Mouse (Mus musculus) hindlimb bud, embryonic 11.5 days (tissue): ENCODE measurements at regions not wholly inside any gene's neighbourhood (a gene's known extent, or its start where the extent isn't known, plus 50 kb on each side); places are given as distances from the start of the nearest gene placed in this dataset.
"Not testable (repeated sequence)": the region's sequence is repeated elsewhere in the genome, so short reads cannot be mapped to it uniquely, and the experiment has no call there.

Source experiments
- DNase-seq: peaks from one replicate; pipeline ENCODE4 v3.0.0-alpha.2; 2012; ENCODE audit warnings: low read depth, low spot score; ENCODE audit errors: extremely low spot score

DNA sequence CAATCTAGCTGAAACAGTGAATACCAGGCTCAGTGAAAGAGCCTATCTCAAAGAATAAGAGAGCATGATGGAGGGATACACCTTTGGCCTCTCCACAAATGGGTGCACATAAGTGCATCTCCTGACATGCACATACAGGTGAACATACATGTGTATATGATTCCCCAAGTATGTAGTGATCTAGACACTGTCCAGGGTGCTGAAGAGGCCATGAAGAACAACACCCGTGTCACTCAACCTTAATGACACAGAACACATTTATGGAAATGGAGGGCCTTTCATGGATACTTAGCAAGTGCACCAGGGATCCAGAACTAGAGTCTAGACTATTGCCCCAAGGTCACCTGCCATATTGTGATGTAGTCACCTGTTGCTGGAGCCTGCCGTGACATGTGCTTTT, 56.9 kb downstream of the Spata19 start:
- DNase-seq, result no peak

DNA sequence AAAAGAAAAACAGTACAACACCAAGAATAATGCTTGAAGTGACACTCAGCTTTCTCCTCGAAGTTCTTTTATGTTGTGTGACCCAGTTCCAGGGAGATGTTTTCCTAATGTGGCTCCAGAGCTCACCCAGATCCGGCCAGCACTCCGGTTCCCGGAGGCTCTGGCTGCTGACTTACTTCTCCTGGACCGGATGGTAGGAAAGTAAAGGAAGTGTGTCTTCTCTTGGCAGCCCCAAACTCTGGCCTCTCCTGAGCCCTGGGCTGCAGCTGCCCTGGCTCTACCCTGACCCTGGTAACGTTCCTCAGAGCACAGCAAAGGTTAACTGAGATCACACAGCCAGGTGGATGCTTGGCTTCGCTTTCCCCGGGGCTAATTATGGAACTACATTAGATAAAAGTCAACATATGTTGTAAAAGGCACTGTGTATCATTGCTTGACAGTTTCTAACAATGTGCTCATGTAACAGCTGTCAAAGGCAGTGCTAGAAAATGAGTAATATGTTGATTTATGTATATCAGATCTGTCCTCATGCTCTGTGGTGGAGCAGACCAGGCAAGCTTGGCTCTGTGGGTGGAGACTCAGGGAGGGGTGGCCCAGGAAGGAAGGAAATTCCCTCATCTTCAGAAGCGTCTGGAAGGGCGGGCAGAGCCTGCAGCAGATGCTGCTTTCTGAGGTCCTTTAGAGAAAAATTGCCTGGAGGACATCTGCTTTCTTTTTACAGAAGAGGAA, 57.5 kb downstream of the Spata19 start:
- DNase-seq, result no peak

DNA sequence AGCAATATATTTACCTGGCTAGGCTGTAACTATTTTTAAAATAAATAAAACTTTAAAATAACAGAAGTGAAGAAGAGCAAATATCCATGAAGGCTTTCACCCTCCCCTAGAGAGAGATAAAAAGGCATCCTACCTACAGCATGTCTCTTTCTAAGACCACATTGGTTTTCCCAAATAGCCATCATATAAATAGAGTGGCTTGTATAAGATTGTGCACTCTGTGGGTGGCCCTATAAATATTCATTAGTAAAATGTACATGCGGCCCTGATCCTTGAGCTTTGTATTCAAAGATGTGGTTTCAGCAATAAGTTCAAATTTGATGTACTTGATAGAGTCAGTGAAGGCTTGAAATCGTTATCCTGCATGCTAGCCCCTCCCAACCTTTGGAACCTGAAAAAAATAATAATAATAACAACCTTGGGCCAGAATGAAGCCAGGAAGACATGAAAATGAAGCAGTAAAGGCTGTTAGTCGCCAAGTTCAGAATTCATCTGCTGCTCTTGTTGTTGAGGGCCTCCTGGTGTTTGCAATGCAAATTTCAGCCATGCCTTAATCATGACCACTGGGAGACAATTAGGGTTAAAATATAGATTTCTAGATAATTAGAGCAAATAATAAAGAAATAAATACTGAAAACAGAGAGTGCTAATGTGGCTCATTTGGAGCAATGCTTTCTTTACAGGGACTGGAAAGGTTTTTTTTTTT, 61.9 kb downstream of the Spata19 start:
- DNase-seq, result no peak

DNA sequence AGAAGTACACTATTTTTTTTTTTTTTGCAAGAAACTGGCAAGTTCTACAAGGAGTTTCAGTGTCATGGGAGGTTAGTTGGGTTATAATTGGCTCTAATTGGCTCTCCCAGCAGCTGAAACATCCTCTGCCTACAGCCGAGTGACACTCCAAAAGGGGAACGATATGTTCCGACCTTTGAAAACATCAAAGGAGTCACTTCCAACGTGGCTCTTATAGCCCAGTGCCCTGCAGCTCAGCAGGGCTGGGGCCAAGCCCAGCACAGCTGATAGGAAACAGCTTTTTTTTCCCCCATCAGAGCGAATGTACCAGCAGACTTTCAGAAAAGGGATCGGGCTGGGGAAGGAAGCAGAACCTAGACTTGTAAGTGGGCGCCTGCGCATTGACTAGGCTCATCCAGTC, 64.4 kb downstream of the Spata19 start:
- no peak for DNase-seq

DNA sequence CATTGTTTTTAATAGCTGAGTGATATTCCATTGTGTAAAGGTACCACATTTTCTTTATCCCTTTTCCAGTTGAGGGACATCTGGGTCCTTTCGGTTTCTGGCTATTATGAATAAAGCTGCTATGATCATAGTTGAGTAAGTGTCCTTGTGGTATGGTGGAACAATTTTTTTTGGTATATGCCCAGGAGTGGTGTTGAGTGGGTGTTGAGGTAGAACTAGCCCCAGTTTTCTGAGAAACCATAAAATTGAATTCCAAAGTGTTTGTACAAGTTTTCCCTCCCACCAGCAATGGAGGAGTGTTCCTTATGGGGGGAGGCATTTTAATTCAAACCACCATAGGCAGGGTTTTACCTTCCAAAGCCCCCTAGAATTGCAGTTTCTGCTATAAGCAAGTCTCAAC, 67.4 kb downstream of the Spata19 start:
- DNase-seq, result no peak

DNA sequence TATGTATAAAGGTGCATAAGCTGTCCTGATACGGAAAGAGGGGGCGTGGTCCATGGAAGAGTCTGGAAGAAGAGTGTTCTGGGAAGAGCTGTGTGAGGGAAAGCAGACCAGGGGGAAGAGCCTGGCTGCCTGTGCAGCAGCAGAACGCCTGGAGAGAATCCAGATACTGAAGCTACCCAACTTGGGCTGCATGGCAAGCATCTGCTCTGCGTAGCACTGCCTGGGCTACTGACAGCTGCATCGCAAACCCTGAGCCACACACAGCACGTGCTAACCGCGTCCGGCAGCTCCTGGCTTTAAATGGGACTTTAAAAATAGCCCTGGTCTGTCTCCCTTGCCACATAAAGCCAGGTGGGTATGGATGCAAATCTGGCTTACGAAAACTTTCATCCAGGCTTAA, 78.9 kb downstream of the Spata19 start:
- no peak for DNase-seq

DNA sequence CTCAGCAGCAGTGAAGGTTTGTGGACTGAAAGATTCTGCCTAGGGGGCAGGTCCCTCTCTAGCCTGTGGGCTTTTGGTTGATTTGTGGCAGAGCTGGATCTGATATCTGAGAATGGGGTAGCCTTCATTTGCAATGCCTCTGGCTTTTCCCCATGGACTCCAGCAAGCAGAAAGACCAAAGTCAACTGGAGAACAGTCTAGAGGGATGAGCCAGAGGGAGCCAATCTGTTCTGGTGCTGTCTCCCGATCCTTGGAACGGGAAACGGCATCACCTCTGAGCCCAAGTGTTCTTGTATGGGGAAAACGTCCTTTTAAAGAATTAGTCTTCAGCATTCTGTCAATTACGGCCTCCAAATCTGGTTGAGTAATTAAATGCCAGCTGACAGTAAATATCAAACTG, 80.0 kb downstream of the Spata19 start:
- no peak for DNase-seq

DNA sequence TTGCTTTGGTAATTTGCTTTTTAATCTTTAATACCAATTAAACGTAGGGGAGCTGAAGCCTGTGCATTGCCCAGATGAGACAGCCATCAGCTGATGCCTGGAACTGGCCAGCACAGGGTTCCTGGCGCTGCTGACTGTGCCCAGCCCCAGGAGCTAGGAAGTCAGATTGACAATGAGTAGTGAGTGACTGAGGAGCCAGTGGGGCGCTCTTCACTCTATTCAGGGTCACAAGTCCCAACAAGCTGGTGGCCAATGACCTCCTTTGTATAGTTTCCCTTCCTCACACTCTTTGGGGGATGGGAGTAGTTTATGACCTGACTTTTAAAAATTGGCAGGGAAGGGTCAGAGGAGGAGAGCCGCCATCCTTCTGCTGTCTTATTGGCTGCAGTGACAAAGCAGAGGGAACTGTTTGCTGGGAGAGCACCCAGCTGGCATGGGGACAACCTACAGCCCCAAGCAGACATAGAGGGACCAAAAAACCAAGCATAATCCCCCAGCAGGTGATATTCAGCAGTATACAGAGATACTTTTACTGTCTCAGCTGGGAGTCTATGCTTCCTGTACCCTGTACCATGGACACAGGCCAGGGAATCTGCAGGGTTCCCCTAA, 80.6 kb downstream of the Spata19 start:
- DNase-seq, result no peak

DNA sequence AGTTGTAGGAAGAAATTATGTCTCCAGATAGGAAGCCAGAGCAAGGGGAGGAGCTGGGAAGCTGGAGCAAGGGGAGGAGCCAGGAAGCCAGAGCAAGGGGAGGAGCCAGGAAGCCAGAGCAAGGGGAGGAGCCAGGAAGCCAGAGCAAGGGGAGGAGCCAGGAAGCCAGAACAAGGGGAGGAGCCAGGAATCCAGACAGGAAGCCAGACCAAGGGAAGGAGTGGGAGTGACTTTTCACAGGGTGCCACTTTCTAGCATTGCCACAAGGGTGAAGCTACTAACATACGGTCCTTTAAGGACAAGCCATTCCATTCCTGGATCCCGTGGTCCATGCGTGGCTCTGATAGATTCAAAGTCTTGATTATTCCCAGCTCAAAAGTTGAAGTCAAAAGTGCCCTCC, 81.7 kb downstream of the Spata19 start:
- DNase-seq, result no peak

DNA sequence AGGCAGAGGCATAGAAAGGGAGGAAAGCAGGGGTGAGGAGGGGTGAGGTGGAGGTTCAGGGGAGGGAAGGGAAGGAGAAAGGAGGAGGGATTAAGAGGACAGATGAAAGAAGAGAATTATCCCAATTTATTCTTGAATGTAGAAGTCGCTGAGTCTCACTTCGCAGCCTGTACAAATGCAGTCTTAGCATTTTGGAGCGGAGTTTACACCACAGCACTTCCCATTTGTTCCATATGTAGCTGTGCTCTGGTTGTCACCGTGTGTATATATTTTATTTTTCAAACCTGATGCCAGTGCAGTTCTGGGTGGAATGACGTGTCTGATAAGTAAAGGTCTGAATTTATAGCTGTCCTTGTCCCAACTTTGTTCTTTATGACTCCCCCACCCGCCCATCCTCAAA, 105.2 kb downstream of the Spata19 start:
- no peak for DNase-seq

DNA sequence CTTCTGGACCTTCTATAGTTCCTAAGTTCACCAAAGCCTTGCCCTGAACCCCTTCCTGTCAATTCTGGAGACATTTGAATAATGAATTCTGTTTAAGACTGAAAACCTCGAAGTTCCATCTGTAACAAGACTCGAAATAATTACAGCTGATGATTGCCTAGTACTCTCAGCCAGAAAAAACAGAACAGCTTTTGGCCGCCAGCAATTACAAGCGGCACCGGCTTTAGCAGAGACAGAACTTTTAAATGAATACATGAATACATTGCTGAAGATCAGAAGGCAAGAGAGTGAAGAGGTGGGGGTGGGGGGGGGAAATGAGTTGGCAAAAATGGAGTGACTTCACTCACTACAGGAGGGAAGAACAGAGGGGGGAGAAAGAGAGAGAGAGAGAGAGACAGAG, 112.6 kb downstream of the Spata19 start:
- no peak for DNase-seq

DNA sequence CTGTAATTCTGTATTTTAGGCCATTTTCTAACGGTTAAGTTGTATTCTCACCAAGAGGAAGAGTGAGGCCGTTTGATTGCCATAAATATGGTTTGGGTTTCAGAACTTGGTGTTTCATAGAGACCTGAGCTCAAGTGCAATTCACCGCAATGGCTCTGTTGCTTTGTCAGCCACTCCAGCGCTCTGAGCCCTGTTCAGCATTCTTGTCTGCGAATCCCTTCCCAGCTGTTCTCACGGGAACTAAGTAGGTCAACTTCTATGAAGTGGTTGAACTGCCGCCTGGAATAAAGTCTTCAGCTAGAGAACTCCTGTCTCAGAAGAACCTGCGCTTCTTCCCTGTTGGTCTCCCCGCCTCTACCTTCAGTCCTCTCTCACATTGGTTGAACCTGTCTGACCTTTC, 113.1 kb downstream of the Spata19 start:
- DNase-seq, result no peak

DNA sequence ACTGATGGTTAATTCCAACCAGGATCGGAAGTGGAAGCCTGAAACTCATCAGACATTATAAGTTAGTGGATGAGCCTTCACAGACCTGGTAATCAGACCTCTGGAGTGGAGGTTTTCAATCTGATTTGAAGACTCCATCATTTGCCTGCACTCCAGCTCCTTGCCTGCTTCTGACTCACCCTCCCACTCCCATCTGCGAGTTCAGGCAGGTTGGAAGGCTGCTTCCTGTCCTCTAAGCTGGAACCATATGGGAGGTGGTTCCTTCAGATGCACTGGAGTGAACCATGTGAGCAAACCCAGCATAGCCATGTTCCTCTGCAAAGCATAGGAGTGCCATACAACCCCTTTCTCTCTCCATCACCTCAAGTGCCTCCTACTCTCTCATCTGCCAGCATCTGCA, 114.6 kb downstream of the Spata19 start:
- DNase-seq, result no peak

DNA sequence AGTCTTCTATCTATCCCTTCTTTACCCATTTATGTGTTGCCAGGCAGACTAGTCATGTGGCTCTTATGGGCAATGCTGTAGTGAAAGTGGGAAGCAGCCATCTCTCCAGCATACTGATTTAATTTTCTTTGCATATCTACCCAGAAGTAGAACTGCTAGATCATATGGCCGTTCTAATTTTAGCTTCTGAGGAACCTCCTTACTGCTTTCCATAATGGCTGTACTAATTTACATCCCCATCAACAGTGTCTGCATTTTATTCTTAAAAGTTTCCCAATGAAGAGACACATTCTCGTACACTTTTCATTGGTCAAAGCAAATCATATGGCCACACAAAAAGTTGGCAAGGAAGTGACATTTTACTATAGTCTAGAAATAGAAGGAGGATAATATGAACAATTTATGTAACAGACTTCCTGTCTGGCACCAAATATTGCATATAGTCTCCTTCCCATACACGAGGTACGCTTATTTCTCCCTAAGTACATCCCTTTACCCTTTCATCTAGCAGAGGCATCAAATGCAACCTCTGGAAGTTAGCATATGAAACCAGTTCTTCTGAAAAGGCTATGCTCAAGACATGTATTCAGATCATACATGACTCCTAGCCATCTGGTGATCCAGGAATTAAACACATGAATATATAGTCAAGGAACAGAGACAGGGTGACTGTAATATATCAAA, 119.0 kb downstream of the Spata19 start:
- DNase-seq, result no peak

DNA sequence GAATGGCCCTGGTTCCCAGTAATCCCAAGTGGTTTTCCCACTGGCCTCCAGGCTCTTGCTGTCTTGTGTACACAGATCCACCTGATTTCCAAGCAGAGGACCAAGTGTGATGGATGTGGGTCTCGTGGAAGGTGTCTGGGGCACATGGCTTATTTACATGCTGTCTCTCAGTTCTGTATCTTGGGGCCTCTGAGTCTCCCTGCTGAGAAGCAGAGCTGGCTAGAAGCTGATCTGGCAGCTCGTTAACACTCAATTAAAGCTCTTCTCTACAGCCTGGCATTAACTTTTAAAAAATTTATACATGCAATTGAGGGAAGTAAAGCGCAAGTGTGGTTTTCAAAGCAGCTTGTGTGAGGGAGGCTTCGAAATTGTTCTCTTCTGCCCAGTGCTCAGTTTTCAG, 121.4 kb downstream of the Spata19 start:
- no peak for DNase-seq

DNA sequence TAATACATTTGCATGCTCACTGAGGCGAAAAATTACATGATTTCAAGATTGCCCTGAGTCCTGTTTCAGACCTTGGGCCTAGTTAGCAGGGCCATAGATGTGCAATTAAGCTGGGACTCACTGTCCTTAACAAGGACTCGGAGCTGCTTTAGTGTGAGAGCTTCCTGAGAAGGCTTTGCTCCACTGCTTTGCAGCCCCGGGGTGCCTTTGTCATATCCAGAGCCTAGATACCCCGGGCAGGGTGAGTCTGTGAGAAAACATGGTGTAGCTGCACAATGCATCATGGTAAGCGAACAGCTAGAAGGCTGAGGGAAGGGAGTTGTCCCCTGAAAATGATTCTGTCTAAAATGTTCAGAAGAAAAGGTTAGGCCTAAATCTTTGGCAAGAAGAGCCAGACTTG, 123.1 kb downstream of the Spata19 start:
- no peak for DNase-seq

DNA sequence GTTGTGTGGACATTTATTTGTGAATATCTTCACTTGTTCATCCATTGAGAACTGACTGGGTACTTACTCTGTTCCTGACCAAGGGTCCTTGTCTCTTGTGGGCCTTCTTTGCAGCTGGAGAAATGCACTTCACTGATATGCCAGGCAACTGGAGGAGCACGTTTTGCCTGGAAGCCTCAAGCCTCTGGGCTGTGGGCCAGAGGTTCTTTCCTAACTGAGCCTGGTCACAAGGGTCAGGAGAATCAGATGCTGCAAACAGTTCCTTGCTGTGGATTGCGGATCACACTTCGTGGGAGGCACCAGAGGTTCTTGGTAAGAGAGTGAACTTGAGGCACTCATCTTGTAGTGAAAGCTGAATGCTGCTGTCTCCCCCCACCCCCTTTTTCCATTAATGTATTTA, 124.6 kb downstream of the Spata19 start:
- no peak for DNase-seq

DNA sequence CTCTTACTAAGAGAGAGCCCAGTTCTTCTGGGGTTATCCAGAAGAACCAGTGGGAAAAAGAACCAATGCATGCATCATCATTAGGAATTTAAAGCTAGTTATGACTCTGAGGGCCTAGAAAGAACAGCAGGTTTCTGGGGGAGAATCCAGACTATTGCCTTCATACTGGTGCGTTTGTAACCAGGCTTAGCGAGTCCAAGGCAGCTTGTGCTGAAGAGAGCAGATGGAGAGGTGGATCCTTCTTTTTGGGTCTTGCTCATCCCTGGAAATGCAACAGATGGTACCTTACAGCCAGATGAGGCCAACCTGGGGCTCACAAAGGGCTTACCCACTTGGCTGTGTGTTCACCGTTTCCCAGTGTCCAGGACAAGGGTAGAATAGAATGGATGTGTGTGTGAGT, 130.1 kb downstream of the Spata19 start:
- no peak for DNase-seq

DNA sequence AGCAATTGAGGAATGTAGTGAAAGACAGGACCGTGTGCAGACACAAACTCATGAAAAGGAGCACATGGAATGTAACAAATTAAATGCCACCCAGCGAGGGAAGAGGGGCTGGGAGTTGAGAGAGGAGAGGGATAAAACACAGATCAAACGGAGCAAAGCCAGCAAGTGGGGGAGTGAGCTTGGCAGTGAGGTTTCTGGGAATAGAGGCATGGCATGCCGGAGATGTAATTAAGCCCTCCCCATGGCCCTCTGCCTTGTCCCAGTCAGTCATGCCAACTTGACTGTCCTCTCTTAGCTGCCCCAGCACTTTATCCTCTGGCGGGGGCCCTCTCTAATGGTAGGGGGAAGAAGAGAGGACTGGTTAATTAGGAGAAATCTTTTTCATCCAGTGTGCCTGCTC, 141.9 kb downstream of the Spata19 start:
- DNase-seq, result no peak

DNA sequence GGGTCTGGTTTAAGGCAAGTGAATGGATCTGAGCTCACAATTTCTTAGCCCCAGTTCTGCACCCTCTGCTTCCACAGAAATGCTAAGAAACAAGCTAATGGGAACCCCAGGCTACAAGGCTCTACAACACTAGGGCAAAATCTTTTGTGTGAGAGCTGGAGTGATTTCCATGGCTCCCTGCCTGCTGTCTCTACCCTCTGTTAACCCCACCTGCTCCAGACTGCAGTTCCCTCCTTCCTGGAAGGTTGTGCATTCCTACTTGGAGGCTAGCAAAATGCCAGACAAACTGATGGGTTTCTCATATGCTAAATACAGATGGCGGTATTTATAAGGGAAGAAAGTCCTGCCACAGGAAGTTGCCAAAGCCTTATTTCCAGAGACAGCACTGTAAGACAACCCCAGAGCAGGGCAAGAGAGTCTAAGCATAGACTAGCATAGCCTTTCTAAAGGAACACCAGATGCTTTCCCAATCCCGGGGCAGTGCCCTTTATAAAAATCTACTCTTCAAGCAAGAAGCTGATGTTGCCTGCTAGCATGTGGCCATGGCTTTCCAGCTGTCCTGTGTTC, 145.1 kb downstream of the Spata19 start:
- DNase-seq, result no peak

DNA sequence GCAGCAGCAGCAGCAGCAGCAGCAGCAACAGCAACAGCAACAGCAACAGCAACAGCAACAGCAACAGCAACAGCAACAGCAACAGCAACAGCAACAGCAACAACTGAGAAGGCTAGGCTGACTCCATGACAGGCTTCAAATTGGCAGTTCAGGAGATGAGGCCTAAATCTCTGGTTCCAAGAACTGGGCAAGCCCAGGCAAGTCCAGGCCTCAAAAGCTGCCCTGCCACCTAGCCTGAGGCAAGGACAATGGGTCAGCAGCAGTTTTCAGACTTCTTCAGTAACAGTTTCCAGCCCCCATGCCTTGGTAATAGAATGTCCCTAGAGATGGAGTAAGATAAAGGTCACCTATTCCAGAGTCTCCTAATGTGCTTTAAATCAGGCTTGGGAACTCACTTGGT, 158.1 kb downstream of the Spata19 start:
- not testable (repeated sequence) for DNase-seq
